In genomic region chr8:105571810-105572209, GRCm38 (mm10) we compare ENCODE assay signal across 23 mouse cellular contexts.
A peak's percentile ranks its signal among the peaks of the same experiment; 100 is the strongest.
DNase-seq lines count a peak whose midpoint lies in the region.
"Had no signal": no experiment of that assay in that cellular context is flagged by ENCODE, and none has a peak within 500 bp of the region (broad histone marks: within the 10 kb centered on the region; RNA-seq: fewer than 3 reads in every experiment).

No protein-coding gene starts in this region.

- peak; percentile 36 to 62 for DNase-seq in frontal cortex, postnatal 36 days (ENCODE audit: low spot score in 2 of 2)
- no peak for DNase-seq in frontal cortex, postnatal 10 days (ENCODE audit: low spot score in 2 of 2)
- peak; percentile 69 for DNase-seq in right cerebral cortex, adult 18-20 months
- DNase-seq in right cerebral cortex, postnatal 4 days: no peak
- peak; percentile 63 for DNase-seq in NIH3T3 (ENCODE audit: low read depth)
- peak; percentile 60 for DNase-seq in telencephalon, adult 2 months (ENCODE audit: low read depth, low spot score)
- no peak for DNase-seq in T-cell, adult 2 months (ENCODE audit: low spot score)
- DNase-seq: adrenal gland, adult 8-10 months; B cell, adult 2 months; cerebellum, adult 8-10 months; cerebellum, postnatal 36 days; gastrocnemius, postnatal 14 days; heart, postnatal 36 days; kidney, adult 9 months; kidney, postnatal 14 days; layer of hippocampus, adult 9-11 months; liver; lung, adult 2 months; lung, postnatal 10 days; retina, postnatal 1 day; spleen, adult 18-20 months; thymus, adult 2 months; thymus, postnatal 4 days had no signal

Comparison
In these comparisons a context has a peak if more than half of its experiments do, and no peak if none do; other contexts are left out.
1. DNase-seq: peak in frontal cortex, postnatal 36 days (2 of 2), right cerebral cortex, adult 18-20 months (single experiment), NIH3T3 (single experiment) and telencephalon, adult 2 months (single experiment); none in frontal cortex, postnatal 10 days (0 of 2), right cerebral cortex, postnatal 4 days (single experiment) and T-cell, adult 2 months (single experiment).